Mouse (Mus musculus) retina, adult 2 months (tissue): ENCODE data around the gene Mrpl55.

Source experiments
- DNase-seq: peaks from one replicate; pipeline ENCODE4 v3.0.0-alpha.2; 2012; ENCODE audit warnings: low read depth, low spot score

Gene Mrpl55

DNA sequence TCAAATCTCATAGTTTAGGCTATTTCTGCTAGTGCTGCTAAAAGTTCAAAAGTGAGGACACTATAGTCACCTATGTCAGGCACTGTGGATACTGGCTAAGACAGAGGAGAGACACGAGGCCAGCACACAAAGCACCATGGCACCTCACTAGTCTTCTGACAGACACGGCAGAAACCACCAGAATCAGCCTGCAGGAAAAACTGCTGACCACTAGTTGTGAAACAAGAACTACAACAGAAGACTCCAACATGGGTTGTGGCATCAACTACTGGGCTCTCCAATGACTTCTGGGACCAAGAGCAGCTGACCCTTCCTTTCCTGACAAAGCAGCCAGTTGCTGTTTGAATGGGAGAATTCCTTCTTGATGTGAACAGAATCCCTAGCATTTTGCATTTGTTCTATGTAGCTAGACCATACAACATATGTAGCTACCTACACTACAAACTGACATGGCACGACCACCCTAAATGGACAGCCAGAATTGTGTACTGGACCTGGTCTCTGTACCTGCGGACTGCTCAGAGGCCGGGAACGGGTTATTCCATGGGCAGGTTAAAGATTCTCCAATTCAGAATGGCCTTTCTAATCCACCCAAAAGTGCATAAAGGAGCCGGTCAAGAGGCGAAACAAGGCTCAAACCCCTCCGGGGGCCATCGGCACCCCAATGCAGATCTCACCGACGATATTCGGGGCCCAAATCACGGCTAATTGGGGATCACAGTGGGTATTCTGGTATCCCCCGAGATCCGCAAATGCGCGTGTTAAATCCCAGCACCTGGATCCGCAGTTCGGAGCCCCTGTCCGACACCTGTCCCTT lies 24.7 kb downstream of the Mrpl55 start:
- DNase-seq = no peak

DNA sequence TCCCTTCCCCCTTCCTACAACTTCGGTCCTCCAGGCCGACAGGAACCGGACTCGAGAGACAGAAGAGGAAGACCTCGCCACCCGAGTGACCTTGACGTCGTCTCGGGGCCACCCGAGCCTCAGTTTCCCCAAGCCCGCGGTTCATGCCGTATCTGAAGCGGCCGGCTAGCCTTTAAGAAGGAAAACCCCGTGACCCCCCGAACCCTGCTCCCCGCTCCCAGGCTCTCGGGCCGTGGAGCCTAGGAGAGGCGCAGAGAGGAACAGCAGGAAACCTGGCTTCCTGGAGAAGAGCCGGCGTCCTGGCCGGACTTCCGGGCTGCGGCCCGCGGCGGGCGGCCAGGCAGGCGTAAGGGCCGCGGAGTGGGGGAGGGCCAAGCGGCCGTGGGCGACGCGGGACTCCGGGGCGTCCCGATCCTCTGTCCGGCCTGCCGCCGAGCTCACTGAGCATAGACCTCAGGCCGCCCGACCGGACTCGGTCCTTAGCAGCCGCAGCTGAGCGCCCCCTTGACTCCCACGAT lies 25.4 kb downstream of the Mrpl55 start:
- DNase-seq = no peak

DNA sequence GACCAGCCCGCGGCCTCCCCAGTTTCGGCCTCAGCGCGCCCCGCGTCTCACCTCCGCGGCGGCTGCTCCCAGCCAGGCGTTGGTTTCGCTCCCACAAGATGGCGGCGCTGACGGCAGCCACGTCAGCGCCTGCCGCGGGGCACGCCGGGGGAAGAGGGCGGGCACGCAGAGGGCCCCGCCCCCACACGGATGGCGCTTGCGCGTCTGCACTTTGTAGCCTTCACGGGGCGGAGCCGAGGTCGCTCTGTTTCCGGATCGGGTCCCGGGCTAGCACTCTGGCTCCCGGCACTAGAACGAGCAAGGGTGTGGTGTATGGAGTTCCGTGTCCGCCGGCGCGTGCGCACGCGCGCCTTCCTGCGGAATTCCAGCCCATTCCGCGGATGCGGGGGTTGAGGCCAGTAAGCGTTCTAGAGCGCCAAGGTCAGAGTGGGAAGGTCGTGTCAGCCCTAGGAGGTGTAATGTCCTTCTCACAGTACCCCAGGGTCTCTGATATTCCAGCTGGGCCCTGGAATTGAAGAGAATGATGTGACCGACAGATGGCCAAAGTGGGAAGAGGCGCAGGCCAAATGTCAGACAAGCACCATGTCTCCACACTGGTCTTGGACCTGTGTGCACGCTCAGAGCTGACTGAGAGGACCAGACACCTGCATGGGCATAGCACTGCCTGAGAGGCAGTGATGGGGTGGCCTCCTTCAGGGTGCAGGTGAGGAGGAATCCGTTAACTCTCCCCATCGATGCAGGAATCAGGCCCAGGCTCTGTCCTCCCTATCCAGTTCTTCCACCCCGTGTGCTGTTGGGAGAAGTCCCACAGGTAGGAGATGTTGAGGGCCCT lies 26.1 kb downstream of the Mrpl55 start, which contains the start of gene Arf1:
Gene Arf1, minus strand, starts transcription at position 149 of the 832 bp plus-strand sequence.
- DNase-seq = peak; percentile 81

DNA sequence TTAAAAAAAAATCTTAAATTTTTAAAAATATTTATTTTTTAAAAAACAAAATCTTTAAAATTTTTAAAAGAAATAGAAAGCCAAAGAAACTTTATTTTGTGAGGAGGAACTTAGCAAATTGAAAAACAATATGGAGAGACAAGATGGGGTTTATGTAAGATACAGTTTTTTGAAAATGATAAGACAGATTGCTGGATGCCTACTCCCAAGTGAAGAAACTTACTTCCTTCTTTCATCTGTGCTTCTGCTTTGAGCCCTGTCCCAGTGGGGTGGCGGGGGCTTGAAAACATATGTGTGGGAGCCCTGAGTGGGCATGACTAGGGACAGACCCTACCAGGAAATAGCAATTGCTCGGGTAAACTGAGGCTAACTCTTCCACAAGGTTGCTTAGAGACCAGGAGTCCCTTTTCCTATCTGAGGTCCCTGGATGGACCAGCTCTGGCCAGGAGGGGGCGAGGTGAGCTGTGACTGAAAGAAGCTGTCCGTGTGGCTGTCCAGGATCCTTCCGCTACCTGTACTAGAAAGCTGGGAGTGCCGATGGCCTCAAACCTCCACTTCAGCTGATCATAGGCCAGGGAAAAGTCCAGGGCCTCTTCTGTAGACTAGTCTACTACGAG lies 28.0 kb downstream of the Mrpl55 start:
- no peak for DNase-seq

DNA sequence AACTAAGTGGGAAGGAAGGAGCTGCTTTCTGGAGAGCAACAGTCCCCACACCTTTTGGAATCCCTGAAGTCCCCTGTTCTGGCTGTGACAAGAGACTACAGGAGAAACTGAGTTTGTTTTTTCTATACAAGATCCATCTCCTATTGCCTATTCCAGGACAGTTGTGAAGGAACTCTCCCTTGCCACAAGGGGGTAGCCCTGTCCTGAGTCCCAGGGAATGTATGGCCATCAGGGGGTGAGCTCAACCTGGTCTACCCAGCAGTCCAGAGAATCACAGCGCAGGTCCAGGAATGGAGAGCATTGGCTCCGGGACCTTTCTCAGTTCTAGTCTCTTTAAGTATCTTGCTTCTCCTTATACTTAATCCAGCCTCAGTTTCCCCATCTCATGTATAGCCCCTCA lies 30.5 kb downstream of the Mrpl55 start:
- no peak for DNase-seq

DNA sequence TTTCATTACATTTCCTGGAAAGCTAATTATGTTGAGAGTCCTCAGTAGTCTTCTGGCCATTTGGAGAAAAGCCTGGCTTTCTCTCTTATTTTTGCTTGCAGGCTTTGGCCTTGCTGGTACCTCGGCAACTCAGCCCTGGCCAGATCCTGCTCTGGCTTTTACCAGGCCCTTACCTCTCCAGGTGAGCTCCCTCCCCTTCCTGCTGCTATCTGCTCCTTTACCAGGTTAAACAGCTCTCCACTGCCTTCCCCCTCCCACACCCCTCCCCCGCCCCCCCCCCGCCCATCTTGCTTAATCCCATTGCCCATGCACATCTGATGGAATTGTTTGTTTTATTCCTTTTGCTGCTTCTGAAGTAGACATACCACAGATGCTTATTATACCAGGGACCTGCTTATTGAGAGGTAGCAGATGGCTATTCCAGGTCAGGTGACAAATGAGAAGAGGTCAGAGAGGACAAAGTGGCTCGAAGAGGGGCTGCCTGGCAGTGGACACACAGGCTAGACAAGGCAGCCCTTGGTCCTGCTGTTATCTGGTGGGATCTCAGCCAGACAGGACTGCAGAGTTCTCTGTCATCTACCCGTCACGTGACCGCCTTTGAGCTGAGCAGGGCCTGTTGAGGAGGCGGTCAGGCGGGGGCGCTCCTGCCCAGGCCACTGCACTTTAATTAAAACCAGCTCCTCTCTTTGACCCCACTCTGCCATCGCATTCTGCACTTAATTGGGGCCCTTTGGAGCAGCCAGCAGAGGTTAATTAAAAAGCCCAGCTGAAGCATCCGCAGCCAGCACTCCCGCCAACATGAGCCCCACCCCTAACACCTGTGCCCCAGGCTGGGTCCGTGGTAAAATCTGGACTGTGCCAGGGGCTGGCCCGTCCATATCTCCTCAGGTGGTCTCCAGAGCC lies 36.5 kb downstream of the Mrpl55 start:
- no peak for DNase-seq

DNA sequence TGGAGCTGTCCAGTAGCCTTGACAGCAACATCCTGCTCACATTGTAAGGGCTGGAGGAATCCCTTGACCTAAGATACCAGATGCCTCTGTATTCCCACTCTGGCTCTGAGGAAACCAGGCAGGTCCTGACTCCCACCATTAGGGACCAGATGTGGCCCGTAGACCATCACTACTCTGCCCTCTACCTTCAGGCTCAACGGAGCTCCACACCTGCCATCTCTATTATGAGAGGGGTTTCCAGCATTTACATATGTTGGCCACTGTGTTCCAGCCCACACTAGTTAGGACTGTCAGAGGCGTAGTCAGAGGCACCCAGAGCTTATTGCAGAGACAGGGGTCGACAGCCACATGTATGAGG lies 37.1 kb downstream of the Mrpl55 start:
- no peak for DNase-seq

DNA sequence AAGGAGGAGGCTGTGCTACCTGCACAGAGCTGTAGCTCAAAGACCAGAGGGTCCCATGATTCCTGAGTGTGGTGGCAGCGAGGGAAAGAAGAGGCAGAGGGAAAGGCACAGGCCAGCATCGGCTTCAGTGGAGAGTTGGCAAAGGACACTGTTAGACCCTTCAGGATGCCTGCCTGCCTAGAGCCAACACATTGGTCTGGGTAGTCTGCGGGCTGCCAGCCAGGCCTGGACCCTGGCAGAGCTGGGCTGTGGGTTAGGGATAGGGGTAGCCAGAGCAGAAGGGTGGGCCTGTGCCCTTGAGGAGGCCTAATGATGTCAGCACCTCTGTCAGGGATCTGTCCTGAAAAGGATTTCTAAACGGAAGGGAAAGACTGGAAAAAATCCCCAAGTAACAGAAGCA lies 37.5 kb downstream of the Mrpl55 start:
- no peak for DNase-seq

DNA sequence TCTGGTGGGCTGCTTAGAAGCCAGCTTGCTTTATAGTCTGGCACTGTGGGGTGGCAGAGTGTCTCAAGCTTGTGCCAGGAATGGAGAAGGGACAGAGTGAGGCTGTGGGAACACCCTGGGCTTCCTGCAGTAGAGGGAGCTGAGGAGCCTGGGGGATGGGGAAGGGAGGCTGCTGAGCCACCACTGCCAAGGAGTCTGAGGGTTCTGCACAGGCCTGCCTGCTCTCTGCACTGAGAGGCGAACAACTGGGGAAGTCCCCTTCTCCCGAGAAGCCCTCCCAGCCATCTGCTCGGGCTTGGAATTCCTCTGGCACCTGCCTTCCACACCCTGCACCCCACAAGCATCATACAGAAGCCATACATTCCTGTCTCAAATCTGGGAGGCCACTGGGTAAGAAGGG lies 39.6 kb downstream of the Mrpl55 start:
- no peak for DNase-seq

DNA sequence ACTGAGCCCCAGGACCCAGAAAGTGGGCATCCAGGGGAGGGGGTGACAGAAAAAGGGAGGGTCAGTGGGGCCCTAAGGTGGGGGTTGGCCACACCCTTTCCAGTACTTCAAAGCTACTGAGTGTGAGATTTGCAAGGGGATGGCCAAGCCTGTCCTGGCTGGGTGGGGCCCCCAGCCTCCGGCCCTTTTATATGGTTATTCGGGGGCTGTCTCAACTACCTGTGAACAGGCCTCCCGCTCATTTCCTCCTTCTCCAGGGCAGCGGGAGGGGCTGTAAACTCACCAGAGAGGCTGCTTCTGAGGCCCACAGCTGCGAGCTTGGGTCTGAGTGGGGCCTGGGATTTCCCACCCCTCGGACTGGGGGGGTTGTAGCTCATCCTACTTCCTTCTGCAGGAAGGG lies 41.6 kb downstream of the Mrpl55 start:
- DNase-seq = no peak

DNA sequence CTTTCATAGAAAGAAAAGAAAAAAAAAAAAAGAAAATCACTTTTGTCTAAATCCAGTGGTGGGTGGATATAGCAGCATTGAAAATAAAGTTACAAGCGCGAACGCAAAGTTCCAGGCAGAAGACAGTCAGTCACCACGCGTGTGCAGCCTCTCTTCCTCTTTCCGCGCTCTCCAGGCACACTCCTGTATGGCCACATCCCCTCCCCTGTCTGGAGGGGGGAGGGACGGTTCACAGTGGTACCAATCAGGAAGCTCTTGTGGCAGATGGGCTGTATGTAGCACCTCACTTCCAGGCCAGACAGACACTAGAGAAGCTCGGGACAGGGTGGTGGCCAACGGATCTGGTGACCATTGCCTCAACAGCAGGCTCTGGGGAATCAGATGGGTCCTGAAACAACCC lies 45.8 kb downstream of the Mrpl55 start:
- no peak for DNase-seq
